Mouse (Mus musculus) MEL (cell line): Measurements from ENCODE around the gene Cotl1.

Source experiments
- CTCF ChIP-seq, 3 experiments: IDR thresholded peaks in 2 of 3; conservative IDR thresholded peaks in 1 of 3; 2 replicates each; pipeline ENCODE4 v1.5.1; 2011 to 2012; ENCODE audit warnings: low read length in 3 of 3, low read depth in 2 of 3, mild to moderate bottlenecking in 2 of 3, improper control_type of control experiment in 1 of 3, inconsistent platforms in 1 of 3, mixed read lengths in 1 of 3, moderate library complexity in 1 of 3; ENCODE audit not compliant: control insufficient read depth in 1 of 3, insufficient read depth in 1 of 3, poor library complexity in 1 of 3, severe bottlenecking in 1 of 3
- ELF1 ChIP-seq: IDR thresholded peaks from 2 replicates; pipeline ENCODE4 v1.6.1; 2014; ENCODE audit warnings: low read depth, mild to moderate bottlenecking, inconsistent platforms, low read length, improper control_type of control experiment, moderate library complexity
- EP300 ChIP-seq, 2 experiments: IDR thresholded peaks; 2 replicates each; pipeline ENCODE4 v1.6.1; 2011; ENCODE audit warnings: improper control_type of control experiment in 2 of 2, low read length in 2 of 2, low read depth in 1 of 2, mild to moderate bottlenecking in 1 of 2
- MAFK ChIP-seq: IDR thresholded peaks from 2 replicates; pipeline ENCODE4 v1.6.1; 2011; ENCODE audit warnings: low read depth, mild to moderate bottlenecking, low read length, improper control_type of control experiment, borderline replicate concordance
- MAX ChIP-seq: IDR thresholded peaks from 2 replicates; pipeline ENCODE4 v1.6.1; 2011; ENCODE audit warnings: low read length, improper control_type of control experiment
- MAZ ChIP-seq: IDR thresholded peaks from 2 replicates; pipeline ENCODE4 v1.6.1; 2012; ENCODE audit warnings: low read depth, mild to moderate bottlenecking, inconsistent platforms, low read length, improper control_type of control experiment
- NRF1 ChIP-seq: IDR thresholded peaks from 2 replicates; pipeline ENCODE4 v1.6.1; 2014; ENCODE audit warnings: low read depth, mild to moderate bottlenecking, inconsistent platforms, low read length, improper control_type of control experiment, moderate library complexity; ENCODE audit not compliant: poor library complexity, insufficient read depth, severe bottlenecking
- POLR2A ChIP-seq, 2 experiments: IDR thresholded peaks; 2 replicates each; pipeline ENCODE4 v1.6.1; 2011 to 2012; ENCODE audit warnings: low read length in 2 of 2, mild to moderate bottlenecking in 2 of 2, control low read depth in 1 of 2, improper control_type of control experiment in 1 of 2, low read depth in 1 of 2, moderate library complexity in 1 of 2; ENCODE audit not compliant: control insufficient read depth in 1 of 2, insufficient read depth in 1 of 2, poor library complexity in 1 of 2
- POLR2AphosphoS2 ChIP-seq: IDR thresholded peaks from 2 replicates; pipeline ENCODE4 v1.6.1; 2011; ENCODE audit warnings: low read length, improper control_type of control experiment
- SMC3 ChIP-seq: IDR thresholded peaks from 2 replicates; pipeline ENCODE4 v1.6.1; 2011; ENCODE audit warnings: low read depth, low read length, improper control_type of control experiment
- UBTF ChIP-seq: IDR thresholded peaks from 2 replicates; pipeline ENCODE4 v1.6.1; 2012; ENCODE audit warnings: low read depth, mild to moderate bottlenecking, inconsistent platforms, low read length, improper control_type of control experiment, moderate library complexity, borderline replicate concordance; ENCODE audit not compliant: insufficient read depth

- TF ChIP-seq MAFK (no peak), MAZ (no peak), POLR2A (IDR thresholded peaks at IDR 0.05; ENCODE audit: control insufficient read depth in 1 of 2, insufficient read depth in 1 of 2, low read depth in 1 of 2, low read length in 2 of 2, poor library complexity in 1 of 2) (no peak), MAX (no peak), CTCF (IDR thresholded peaks at IDR 0.05 in 2 of 3, conservative IDR thresholded peaks at IDR 0.05 in 1 of 3; ENCODE audit: control insufficient read depth in 1 of 3, insufficient read depth in 1 of 3, low read depth in 2 of 3, low read length in 3 of 3, poor library complexity in 1 of 3, severe bottlenecking in 1 of 3) (no peak), SMC3 (no peak), NRF1 (no peak), UBTF (no peak), POLR2AphosphoS2 (no peak), EP300 (IDR thresholded peaks at IDR 0.05; ENCODE audit: low read depth in 1 of 2, low read length in 2 of 2) (no peak), ELF1 (no peak)
Observed at GRCm38 (mm10) chr8:119829870-119830580, 10.3 kb downstream of the Cotl1 start.
